Mouse (Mus musculus) cerebellum, adult 2 months (tissue): ENCODE results near the gene Hoxc10.

ENCODE experiments used
- CTCF ChIP-seq: fragments of 200-500 bp; IDR thresholded peaks from 2 replicates; pipeline ENCODE4 v1.5.1; 2011; ENCODE audit warnings: low read depth, mild to moderate bottlenecking, control low read depth, low read length, moderate library complexity, borderline replicate concordance; ENCODE audit not compliant: insufficient read depth
- POLR2A ChIP-seq: fragments of 200-500 bp; IDR thresholded peaks from 2 replicates; pipeline ENCODE4 v1.6.1; 2011; ENCODE audit warnings: low read length, control low read depth, borderline replicate concordance; ENCODE audit not compliant: insufficient read depth

DNA sequence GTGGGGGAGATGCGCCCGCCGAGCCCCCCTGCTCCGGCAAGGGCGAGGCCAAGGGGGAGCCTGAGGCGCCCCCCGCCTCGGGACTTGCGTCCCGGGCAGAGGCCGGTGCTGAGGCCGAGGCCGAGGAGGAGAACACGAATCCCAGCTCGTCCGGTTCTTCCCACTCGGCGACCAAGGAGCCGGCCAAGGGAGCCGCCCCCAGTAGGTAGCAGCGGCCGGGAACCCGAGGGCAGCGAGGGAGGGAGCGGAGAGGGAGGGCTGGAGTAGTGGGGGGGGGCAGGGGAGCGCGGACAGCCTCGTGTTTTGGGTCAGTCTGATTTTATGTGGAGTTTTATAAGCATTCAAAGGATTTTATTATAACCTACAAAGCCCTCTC lies 11.6 kb upstream of the Hoxc10 start:
- TF ChIP-seq POLR2A (no peak), CTCF (no peak)
